In the genomic region with DNA sequence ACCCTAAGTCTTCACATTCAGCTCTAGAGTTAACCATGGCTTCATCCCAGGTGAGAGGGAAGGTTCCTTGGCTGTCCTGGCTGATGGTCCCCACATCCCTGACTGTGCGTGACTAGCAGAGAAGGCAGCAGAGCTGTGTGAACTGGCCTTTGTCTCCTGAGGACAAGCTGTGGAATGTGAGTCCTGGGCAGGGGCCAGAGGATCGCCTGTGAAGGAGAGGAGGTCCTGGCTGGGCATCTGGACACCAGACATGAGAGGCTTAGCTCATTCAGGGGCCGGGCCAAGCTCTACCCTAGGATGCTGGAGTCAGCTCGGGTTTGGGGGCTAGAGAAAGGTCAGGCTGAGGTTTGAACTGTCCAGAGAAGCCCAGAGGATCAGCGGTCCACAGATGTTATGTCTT, we compare ENCODE assay signal across 7 mouse cellular contexts. TPM values are rescaled to one million over a fixed set of nuclear protein-coding genes. Genes with fewer than 3 reads are reported as not detected.
DNase-seq lines count a peak whose midpoint lies in the region.

No protein-coding gene starts in this region.

- peak; percentile 39 for DNase-seq in embryo, embryonic 10.5 days (ENCODE audit: low spot score)
- peak; percentile 57 to 70 for DNase-seq in gastrocnemius, adult 8-10 months (ENCODE audit: low spot score in 2 of 2)
- DNase-seq in heart, postnatal 4 days, result peak; percentile 76
- DNase-seq in lung, postnatal 36 days, result peak; percentile 18
- DNase-seq in cerebellum, adult 9-11 months, result no peak
- no peak for DNase-seq in B cell, adult 2 months
- DNase-seq in spleen, postnatal 10 days (ENCODE audit: low spot score in 2 of 2), result no peak

RNA-seq across cellular contexts. Expression of a gene that starts 39.2 kb away (rescaled TPM):
- 1 to 10 TPM; 5.5 to 9.9 (median 7.8) TPM for total RNA-seq in gastrocnemius, adult 8-10 months (2022)
- 100 to 1,000 TPM; 167 to 185 TPM for total RNA-seq in heart, postnatal 4 days (2021)

Comparison
In these comparisons a context has a peak if more than half of its experiments do, and no peak if none do; other contexts are left out.
1. DNase-seq: peak in embryo, embryonic 10.5 days (single experiment), gastrocnemius, adult 8-10 months (2 of 2), heart, postnatal 4 days (single experiment) and lung, postnatal 36 days (single experiment); none in cerebellum, adult 9-11 months (single experiment), B cell, adult 2 months (0 of 2) and spleen, postnatal 10 days (0 of 2).
2. RNA of a gene that starts 39.2 kb away (total RNA-seq): 167 to 185 TPM in heart, postnatal 4 days; 5.5 to 9.9 TPM in gastrocnemius, adult 8-10 months; every median in the first group is over 10 times any median in the second.